Mouse (Mus musculus) liver, postnatal 0 days (tissue): Measurements from ENCODE around the gene Ankib1.
"Not testable (repeated sequence)": the region's sequence is repeated elsewhere in the genome, so short reads cannot be mapped to it uniquely, and the experiment has no call there.

ENCODE experiments used
- CTCF ChIP-seq: sonication (generic); IDR thresholded peaks from 2 replicates; pipeline ENCODE4 v1.5.1; 2016; ENCODE audit warnings: antibody characterized with exemption, low read depth
- EP300 ChIP-seq: IDR thresholded peaks from 2 replicates; pipeline ENCODE4 v1.6.1; 2016; ENCODE audit warnings: antibody characterized with exemption, low read depth, mild to moderate bottlenecking

GRCm38 (mm10) chr5:3750536-3750935 is 52.2 kb downstream of the Ankib1 start:
- TF ChIP-seq CTCF, EP300: not testable (repeated sequence)
